Mouse (Mus musculus) Muller cell, postnatal 12 days (primary cell): ENCODE measurements around the gene Gbf1.
A peak's percentile ranks its signal among the peaks of the same experiment; 100 is the strongest.

Source experiments
- DNase-seq: peaks from one replicate; pipeline ENCODE4 v3.0.0-alpha.2; 2015; ENCODE audit errors: inconsistent ontology term

The Gbf1 gene

DNA sequence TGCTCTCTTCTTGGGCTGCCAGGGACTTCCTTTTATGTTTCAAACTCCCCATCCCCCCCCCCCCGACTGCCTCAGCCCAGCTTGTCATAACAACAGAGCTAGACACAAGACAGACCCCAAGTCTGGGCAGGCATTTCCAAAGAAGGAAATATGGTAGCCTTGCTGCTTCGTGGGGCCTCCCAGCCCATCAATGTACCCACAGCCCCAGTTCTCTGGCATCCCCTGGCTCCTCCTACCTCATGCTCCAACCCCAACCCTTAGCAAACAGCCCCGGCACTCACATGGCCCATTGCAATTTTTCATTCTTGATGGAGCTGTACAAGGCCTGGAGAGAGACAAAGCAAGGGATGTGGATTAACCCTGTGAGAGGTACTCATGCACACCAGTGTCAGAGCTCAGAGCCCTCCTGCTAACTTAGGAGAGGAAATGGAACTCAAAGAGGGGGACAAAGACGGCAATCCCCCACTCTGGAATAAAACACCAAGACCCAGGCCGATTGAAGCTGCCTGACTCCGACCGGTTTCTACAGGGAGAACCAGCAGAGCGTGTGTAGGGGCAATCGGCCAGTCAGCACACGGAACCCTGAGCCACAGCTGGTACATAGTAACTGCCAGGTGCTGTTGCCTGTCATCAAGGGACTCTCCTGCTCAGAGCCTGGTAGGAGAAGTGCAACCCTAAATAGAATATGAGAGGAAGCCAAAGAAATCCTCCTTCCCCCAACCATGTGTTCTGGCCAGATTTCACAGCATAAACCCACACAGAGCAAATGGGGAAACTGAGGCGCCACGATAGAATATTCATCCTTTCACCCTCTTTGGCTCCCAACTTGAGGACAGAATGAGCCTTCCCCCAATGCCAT is 163.7 kb downstream of the Gbf1 start:
- DNase-seq: no peak

DNA sequence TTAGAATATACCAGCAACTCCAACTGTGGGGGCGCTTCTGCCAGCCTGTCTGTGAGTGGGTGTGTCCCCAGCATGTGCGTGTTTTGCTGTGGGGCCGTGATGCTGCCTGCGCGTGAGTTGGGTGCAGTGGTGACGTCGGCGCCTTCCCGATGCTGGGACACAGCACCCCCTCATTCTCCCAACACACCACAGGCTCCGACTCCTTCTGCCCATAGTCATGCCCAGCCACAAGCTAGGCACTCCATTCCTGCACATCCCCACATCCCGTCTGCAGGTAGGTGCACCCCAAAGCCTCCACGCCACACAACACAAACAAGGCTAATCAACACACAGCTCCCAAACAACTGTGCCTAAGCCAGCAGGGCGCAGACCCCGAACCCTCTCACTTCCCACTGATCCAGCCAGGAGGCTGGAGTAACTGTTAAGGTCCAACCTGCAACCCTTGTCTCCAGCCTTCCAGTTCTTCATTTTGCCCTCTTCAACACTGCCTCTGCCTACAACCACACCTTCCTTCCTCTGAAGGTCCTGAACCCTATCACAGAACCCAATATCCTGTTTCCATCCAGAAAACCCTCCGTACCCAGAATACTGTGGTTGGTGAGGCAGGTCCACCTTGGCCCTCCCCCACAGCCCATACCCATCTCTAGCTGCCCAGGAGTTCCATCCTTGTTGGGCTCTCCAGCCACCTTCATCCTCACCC is 164.7 kb downstream of the Gbf1 start:
- no peak for DNase-seq

DNA sequence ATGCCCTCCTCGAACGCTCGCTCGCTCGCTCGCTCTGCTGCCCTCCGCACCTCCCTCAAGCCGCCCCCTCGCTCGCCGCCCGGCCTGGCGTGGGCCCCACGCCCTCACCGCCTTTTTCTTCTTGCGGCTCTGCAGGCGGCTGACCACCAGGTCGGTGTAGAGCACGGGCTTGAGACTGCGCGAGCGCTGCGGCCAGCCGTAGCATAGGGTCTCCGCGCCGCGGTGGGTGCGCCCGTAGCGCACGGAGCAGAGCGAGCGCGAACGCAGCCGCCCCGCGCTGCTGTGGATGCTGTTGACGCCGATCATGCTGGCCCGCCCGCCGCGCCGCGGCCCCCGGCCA is 165.2 kb downstream of the Gbf1 start:
- no peak for DNase-seq

DNA sequence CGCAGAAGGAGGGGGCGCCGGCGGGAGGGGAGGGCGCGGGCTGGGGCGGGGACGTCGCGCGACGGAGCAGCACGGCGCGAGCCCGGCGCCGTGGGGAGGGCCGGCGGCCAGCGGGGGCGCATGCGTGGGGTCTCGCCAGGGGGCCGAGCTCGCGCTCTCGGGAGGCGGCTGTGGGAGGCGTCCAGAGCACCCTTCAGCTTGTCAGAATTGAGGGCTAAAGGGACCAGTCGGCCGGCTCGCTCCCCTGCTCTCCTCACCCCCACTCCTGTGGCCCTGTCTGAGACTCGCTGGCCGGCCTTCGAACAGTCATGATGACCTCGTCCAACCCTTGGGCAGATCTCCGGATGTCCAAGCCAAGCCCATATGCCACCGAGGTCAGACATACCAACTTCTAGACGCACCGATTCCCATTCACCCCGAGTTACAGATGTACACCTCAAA is 165.7 kb downstream of the Gbf1 start:
- DNase-seq: no peak

DNA sequence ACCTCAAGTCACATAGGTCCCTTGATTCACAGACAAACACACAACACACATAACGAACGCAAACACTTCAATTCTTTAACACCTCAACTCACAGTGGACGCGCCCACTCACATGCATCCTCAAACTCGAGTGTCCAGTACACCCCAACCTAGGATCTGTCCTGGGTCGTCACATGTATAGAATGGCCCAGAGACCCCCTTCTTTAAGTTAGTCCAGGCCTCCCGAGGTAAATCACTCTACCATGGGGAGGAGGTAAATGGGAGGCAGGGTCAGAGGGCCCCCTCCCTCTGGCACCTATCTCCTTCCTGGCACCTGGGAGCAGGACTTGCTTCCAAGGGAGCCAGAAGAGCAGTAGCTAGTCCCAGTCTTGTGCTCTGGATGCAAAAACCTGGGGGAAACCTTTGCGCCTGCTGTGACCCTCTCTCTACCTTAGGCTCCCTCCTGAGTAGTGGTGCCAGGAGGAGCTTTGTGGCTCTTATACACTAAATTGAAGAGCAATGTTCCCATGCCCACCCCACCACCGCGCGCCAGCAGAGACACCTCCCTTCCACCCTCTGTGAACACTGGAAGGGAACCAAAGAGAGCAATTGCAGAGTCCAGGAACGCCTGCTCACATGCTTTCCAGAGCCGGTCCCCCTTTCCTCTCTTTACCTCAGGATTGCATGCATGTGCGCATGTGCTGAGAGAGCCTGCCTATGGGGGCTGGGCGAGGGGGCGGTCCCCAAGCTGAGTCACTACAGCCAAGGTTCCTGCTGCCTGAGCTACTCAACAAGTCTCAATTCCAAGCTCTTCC is 166.5 kb downstream of the Gbf1 start:
- peak; percentile 81 for DNase-seq

DNA sequence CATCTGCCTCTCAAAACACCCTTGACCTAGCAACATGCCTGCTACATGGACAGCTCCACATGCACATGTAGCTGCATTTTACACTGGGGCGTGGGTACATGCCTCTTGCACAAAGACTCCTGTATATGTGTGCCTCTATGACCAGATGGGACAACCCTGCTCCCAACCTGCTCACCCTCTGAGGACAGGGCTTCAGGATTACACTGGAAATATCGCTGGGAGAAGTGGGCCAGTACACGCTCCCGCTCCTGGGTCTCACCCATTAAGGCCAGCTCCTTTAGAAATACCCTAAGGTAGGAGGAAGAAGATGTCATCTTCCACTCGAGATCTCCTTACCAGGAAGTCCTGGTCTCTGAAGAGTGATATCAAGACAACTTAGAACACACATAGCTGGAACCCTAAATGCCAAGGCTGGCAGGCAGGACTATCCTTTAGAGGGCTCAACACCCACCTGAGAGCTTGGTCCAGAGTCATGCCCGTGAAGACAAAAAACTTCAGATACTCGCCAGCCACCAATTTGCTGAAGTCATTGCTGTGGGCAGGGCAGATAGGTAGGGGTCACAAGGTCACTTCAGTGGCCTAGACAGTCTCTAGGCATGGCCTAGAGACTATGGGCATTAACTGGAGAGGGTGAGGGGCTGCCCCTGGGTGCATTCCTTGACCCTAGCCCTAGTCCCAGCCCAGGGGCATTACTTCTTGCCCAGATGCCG is 167.9 kb downstream of the Gbf1 start:
- no peak for DNase-seq

DNA sequence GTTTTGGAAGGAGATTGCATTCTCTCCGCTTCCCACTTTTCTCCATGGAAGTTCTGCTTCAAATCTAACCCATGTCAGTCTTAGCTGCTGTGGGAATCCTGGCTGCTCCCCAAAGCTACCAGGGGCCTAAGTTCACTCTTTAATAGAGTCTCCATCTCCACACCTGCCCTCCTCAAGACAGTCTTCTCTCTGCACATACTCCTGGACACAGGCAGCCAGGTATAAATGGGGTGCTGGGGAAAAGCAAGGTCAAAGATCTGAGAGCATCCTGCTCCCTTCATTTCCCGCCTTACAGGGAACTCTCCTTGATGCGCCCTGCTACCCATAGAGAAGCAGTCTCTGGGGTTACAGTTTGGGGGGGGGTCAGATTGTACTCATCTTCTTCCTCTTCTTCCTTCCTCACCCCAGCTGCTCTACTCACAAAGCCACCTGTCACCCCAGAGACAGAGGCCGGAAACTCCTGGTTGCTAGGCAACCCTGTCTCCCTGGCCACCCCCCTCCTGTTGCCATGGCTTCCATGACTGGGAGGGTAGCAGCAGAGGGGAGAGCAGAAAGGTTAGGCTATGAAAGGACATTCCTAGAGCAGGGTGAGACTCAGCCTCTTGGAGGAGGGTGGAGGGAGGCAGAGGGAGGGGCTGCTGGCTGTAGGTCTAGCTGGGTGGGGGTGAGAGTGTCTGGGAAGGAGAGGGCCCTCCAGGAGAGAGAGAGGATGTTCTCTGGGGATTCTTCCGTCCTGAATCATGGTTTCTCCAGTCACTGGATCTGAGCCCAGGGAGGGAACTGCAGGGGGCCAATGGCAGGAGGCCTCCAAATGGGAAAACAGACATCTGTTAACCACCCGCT is 169.0 kb downstream of the Gbf1 start:
- DNase-seq: peak; percentile 69

DNA sequence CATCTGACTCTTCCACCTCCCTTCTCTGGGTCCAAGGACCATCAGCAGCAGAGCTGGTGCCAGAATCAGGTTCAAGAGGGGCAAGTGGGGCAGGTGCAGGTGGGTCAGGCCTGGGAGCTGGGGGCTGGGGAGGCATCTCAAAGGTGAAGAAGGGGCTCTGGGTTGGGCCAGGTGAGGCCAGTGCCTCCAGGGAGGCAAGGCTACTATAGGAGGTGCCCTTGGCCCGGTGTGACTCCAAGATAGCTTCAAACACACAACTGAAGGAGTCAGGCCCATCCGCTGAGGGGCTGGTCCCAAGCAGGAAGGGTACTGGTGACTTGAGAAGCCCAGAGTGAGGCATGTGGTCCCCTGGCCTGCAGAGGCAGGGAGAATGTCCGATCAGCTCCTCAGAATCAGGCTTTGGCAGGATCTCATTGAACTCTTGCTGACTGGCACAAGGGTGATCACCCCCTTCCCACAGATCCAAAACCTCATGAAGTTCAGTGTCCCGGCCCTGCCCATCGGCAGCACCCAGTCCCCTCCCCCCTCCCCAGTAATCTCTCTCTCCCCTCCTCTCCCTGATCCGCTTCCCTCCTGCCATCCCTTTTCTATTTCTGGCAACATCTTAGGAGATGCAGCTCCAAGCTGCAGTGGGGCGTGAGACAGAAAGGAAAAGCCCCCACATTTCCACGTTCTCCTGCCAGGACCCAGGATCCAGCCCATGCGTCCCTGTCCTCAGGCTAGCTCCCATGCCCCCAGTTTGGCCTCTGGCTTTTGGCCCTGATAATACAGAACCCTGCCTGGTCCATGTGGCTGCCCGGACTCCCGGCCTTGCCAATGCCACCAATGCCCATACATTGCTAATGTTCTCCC is 170.1 kb downstream of the Gbf1 start:
- no peak for DNase-seq

DNA sequence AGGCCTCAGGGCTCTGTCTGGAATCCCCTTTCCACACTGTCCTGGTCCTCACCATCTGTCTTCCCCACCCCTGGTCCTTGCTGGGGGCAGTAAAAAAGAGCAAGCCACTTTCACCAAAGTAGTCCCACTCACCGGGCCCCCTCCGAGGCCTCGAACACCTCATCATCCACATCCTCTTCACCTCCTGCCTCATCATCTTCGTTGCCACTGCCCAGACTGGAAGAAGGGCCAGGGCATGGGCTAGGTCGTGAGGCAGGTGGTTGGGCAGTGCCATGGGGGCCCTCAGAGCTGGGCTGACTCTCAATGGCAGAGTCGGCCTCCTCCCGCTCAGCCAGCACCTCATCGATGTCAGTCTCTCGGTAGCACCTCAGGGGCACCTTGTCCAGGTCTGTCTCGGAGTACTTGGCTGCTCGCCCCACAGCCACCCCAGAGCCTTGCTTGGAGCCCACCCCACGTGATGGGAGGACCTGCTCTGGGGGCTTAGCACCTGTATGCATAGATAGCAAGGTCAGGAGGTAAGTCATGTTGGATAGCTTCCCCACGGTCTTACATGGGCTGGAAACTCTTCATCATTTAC is 170.8 kb downstream of the Gbf1 start:
- DNase-seq: no peak

DNA sequence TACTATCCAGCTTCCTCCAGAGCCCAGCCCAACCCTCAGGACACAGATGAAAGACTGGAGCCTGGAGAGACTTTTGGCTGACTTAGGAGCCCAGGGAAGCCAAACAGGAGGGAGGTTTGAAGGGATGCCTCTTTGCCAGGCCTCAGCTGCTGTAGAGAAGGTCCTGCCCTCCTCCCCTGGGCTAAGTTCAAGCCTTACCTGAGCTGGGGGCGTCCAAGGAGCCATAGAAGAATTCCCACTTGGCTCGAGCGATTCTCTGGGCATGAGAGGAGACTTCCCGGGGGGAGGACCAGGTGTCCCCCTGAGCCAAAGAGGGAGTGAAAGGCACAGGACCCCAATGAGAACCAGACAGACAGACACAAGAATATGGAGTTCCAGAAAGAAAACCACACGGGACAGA is 171.4 kb downstream of the Gbf1 start:
- DNase-seq: no peak

DNA sequence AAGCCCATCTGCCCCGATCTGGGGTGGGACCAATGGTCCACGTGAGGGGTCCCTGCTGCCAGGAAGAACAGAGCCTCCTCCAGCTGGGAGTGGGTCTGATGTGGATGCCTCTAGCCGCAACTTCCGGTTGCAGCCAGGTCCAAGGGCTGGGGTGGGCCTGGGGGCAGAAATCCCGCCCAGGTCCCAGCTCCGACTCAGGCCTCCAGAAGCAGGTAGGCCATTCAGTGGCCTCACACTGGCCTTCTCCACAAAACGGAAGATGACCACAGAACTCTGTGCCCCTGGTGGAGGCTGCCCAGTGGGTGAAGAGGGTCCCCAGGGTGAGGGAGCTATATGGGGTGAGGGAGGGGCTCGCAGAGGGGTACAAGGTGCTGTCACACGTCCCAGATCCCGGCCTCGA is 172.1 kb downstream of the Gbf1 start:
- no peak for DNase-seq

DNA sequence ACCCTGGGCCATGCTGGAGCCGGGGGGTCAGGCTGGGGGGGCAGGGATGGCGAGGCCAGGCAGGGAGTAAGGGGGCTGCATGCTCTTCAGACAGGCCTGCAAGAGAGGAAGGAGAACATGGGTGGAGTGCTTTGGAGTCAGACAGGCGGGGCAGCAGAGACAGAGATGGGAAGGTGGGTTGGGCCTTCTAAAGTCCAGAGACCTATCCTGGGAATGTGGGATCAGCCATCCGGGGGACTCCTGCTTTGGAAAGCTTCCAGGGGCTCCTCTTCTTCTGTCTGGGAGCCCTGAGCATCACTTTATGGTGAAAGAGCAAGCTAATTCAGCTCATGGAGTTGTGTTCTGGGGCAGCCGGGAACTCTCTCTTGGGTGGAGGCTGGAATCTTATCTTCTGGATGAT is 172.6 kb downstream of the Gbf1 start:
- no peak for DNase-seq

DNA sequence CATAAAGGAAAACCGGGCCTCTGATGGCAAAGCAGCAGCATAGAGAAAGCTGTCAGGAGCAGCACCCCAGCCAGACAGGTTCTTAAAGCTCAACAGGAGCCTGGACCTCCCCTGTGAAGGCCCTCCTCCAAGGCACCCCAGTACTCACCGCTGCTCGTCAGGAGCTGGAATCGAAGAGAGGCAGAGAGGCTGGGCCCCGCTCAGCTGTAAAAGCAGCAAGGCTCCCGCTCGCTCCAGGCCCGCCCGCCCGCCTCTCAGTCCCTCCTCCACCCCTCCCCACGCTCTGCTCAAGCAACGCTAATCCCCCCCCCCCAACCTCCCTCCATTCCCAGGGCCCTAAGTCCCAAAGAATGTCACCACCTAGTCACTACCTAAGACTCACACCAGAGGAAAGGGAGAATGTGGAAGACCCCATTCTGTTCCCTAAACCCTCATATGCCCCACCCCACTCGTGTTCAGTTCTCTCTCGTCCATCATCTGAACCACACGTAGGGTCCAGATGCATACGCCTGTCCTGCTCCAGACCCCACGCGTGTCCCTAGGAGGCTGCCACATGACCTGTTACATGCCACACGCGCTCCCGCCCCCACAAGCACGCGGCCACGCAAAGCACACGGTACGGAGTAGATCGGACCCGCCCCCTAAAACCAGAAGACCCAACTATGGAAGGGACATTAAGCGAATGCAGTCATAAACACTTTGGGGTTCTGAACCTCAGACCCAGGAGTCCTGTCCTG is 173.9 kb downstream of the Gbf1 start:
- DNase-seq: no peak

DNA sequence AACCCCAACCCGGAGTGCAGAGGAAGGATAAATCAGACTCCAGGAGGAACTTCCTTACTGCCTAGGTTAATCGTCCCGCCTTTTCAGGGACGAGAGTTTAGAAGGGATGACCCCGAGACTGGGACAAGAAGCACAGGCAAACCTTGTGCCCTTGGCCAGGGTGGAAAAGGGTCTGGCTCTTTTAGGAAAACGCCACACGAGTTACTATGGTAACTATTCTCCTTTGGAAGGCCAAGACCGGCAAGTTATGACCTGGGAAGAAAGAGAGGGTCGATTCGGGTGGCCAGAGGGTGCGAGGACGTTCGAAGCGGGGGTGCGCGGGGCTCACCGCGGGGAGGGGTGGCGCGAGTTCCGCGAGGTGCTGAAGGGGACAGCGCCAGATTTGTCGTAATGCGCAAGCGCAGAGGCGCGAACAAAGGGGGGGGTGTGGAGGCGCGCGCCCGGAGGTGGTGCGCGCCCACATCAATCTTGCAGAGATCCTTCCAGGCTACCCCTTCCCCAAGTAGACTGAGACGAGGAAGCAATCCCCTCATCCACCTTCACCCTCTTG is 174.5 kb downstream of the Gbf1 start, which contains the start of gene Psd:
TSS of gene Psd (minus strand) at position 401 of the 550 bp plus-strand sequence.
- peak; percentile 50 for DNase-seq

DNA sequence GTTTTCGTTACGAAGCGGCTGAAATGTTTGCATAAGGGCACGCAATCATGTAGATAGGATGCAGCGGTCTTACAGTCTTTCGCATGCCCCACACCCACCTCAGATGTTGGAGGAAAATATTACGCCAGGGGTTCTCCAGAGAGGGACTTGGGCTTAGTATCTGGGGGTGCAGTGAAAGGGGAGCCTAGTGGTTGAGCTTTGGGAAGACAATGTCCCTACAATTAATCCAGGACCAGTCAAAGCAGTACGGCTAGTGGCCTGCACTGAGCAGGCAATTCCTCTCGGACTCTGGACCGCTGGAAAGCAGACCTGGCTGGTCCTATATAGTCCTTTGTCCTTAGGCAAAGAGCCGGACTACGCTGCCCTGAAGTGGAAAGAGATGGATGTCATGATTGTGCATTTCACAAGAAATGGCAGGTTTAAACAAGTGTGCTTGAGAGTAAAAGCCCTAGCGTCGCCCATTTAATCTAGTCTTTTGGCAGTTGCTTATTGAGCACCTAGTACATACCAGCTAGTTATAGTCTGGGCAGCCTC is 175.3 kb downstream of the Gbf1 start:
- no peak for DNase-seq

DNA sequence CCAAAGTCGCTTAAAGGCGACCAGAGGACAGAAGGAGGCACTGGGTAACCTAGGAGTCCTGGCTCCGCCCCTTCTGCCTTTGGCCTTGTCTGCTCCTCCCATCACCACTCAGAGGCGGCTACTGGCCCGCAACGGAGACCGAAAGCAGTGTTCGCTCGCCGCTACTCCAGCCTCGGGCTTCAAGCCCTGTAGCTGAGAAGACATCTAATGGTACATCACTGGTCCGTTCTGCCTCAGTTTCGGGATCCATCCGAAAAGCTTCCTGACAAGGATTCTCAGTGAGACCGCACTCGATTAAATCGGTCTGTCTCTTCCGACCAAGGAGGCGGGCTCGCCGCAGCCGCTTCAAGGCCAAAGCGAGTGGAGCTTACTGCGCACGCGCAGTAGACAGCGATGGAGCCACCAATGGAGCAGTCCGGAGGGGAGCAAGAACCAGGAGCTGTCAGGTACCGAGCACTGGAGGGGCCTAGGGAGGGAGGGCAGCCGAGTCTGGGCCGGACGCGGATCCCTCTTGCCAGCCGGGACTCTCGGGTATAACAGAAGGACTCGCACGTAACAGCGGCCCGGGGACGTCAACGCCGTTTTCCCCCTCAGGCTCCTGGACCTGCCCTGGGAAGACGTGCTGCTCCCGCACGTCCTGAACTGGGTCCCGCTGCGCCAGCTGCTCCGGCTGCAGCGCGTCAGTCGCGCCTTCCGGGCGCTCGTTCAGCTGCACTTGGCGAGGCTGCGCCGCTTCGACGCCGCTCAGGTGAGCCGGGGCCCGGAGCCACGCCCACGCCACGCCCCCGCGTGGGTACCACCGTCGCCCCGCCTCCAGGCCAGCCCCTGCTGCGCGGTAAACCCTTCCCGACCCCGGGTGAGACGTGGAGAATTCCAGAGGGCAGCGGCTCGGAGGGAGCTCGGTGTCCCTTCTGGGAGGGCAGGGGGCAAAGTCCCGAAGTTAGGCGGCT is 176.0 kb downstream of the Gbf1 start, which contains the start of gene Fbxl15:
TSS of gene Fbxl15 (plus strand) at position 104 of the 950 bp plus-strand sequence.
- DNase-seq: peak; percentile 95
